Mouse (Mus musculus) layer of hippocampus, adult 2 months (tissue): Measurements from ENCODE around the gene Cfap157. TPM values are rescaled to one million over a fixed set of nuclear protein-coding genes. Genes with fewer than 3 reads are reported as not detected.

Experiments
- DNase-seq, 2 experiments: peaks; one replicate each; pipeline ENCODE4 v3.0.0; 2022; ENCODE audit warnings: low spot score in 2 of 2
- H3K27ac ChIP-seq: fragments of 200-600 bp; 2 replicates; pipeline ENCODE4 v1.8.1; 2022
- H3K4me3 ChIP-seq: fragments of 200-600 bp; 2 replicates; pipeline ENCODE4 v1.8.1; 2022; ENCODE audit warnings: mild to moderate bottlenecking
- CTCF ChIP-seq: fragments of 200-600 bp; conservative IDR thresholded peaks from 2 replicates; pipeline ENCODE4 v1.8.1; 2022; ENCODE audit warnings: antibody characterized with exemption, mild to moderate bottlenecking, moderate library complexity
- long read RNA-seq, 2 experiments: library from polyadenylated mRNA; stranded (forward); transcript quantifications; one replicate each; pipeline ENCODE4 v2.0.0; 2021; ENCODE audit warnings: borderline mapping rate in 2 of 2
- total RNA-seq, 2 experiments: library from RNA; stranded (reverse); gene quantifications; 2 replicates each; pipeline ENCODE4 v1.2.3; 2021

Cfap157 gene
- 1 to 10 TPM in 1 of 2 experiments, not detected in 1; 2.0 TPM for total RNA-seq
- long read RNA-seq, experiment 1, partial matches to known transcripts: 0 of 2 reads
- long read RNA-seq, experiment 1, other reads (novel, unspliced or antisense): 2 of 2 reads
- long read RNA-seq, experiment 2, partial matches to known transcripts: 0 of 1 reads
- long read RNA-seq, experiment 2, other reads (novel, unspliced or antisense): 1 of 1 reads

DNA sequence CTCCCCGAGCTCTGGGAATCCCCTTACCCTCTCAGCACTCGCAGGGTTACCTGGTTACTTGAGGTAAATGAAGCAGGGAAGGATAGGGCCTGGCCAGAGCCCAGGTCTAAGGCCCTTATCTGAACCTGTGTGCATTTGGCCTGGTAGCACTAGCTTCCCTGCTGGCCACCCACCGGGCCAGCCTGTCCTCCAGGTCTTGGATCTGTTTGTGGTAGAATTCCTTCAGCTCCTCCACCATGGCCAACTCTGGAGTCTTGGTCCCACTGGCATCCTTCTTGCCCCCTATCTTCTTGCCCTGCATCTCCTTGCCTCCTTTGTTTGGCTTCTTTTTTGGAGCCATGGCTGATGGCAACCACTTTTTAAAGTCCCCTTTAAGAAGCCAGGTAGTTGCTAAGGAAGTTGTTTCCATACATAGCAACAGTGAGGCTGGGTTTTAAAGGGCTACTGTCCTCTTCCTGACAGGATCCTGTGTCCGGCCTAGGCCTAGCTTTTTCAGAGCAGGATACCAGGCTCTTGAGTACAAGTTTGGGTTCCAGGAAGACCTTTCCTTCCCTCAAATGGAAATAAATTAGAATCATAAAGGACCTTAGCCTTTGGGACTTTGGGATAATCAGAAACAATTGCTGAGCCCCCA is at the start of gene Cfap157:
Cfap157 (minus strand) TSS at position 381 of the 634 bp plus-strand sequence.
- H3K4me3 ChIP-seq: no peak within 1 kb of the TSS
- no peak for DNase-seq
- H3K27ac ChIP-seq: no peak within 1 kb of the TSS
- no peak for TF ChIP-seq CTCF

DNA sequence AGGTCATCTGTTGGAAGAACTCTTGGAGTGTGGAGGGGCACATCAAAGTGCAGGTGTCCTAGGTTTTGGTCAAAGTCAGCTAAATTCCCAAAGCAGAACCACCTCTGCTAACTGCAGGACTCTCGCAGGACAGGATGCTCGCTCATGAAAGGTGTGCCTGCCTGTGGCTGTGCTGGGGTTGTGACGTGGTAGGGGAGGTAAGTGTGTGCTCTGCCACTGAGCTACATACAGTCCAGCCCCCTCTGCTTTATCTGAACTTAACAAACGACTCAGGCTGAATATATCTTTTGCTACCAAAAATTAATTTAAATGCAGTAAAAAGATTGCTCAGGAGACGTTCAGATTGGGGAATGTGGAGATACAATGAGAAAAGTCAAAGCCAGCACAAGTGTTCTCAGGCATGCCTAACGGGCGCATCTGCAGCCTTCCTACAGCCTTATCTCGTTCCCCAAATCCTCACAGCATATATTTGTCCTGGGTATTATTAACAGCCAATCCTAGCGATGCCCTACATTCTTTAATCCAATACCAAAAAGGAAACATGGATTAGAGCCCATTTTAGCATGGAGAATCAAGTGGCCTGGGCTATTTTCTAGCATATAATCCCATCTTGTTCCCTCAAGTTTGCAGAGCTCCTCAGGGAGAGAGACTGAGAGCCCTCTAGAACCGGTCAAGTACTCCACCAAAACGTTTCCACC is 44.9 kb upstream of the Cfap157 start:
- TF ChIP-seq CTCF: no peak
- Histone ChIP-seq H3K27ac (peak overlapping the region; percentile 53; the same call in 1 of the 2 replicates), H3K4me3 (no peak overlapping the region)
- DNase-seq: no peak

DNA sequence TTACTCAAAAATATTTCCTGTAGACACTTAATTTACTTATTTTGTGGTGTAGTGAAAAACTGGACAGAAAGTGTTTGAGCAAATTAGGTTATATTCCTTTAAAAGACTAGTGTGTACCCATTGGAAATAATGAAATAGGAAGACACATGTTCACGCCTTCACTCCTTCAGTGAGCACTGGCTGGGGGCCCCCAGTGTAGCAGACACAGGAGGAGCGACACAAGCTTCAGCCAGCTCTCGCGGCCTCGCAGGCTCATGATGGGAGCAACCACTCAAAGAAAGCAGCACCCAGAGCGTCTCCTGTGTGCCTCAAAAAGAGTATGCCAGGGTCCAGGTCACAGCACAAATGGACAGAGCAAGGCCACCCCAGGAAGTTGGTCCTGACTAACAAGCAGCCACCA is 41.6 kb upstream of the Cfap157 start:
- peak overlapping the region; percentile 61 for H3K27ac ChIP-seq
- no peak overlapping the region for H3K4me3 ChIP-seq
- DNase-seq: peak in 1 of 2 experiments; percentile 51
- no peak for TF ChIP-seq CTCF

DNA sequence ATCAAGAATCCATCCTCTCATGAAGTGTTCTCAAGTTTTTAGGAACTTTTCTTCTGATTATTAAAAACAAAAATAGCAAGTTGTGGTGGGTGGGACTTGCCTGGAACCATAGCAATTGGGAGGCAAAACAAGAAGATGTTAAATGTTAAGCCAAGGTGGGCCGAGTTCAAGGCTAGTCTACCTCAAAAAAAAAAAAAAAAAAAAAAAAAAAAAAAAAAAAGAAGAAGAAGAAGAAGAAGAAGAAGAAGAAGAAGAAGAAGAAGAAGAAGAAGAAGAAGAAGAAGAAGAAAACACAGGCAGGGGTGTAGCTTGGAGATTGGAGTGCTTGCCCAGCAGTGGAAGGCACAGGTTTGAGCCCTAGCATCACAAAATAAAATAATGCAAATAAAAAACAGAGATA is 40.5 kb upstream of the Cfap157 start:
- Histone ChIP-seq H3K4me3 (no peak overlapping the region), H3K27ac (no peak overlapping the region)
- no peak for TF ChIP-seq CTCF
- no peak for DNase-seq

DNA sequence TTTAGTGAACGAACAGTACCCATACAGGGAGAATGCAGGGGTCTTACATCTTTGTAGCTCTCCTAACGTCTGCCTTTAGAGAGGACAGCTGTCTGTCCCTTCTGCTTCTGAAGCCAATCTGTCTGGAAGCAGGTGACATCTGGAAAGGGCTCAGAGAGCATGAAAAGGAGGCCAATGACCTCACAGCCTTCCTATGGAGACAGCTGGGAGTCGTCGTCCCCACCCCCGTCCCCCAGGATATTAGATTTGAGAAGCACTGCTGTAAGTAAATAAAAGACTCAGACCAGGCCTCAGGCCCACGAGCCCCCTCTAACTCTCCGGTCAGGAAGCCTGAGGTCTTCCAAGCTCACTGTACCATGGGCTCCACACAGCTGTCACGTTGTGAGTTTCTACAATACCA is 40.0 kb upstream of the Cfap157 start:
- no peak overlapping the region for H3K4me3 ChIP-seq
- DNase-seq: no peak
- TF ChIP-seq CTCF: no peak
- H3K27ac ChIP-seq: peak overlapping the region; percentile 1; the same call in 1 of the 2 replicates

DNA sequence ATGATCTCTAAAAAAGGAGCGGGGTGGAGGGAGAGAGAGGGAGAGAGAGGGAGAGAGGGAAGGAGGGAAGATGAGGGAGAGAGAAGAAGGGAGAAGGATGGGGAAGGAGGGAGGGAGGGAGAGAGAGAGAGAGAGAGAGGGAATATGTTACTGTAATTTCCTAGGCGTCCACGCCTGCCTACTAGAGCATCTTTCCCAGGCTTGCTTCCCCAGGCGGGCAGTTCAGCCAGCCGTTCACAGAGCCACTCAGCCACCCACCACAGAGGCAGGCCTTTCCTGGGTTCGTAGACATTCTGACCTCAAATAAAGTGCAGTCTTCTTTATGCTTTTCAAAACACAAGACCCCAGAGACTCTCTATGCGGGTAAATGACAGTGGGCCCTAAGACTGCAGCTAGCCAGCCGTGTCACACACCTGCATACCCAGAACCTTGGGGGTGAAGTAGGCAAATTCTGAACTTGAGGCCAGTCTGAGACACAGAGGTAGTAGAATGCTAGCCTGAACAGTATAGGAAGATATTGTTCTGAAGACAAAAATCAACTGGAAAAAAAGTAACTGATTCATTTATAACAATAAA is 39.4 kb upstream of the Cfap157 start:
- peak overlapping the region; percentile 1; the same call in 1 of the 2 replicates for H3K27ac ChIP-seq

DNA sequence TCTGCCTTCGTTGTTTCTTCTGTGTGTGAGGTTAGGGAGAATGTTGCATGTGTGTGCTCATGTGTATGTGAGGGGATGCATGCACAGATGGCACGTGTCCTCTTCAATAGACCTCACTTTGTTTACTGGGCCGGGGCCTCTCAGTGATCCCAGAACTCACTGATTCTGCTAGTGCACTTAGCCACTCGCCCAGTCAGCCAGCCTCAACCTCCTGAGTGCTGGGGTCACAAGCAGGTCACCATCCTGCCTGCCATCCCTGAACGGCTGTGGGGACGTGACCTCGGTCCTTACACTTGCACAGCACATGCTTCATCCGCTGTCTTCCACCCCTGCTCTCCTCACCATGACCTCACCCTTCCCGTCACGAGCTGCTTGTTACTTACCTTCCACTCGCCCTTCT is 38.9 kb upstream of the Cfap157 start:
- no peak for DNase-seq
- H3K27ac ChIP-seq: peak overlapping the region; percentile 14; the same call in 1 of the 2 replicates
- TF ChIP-seq CTCF: no peak
- no peak overlapping the region for H3K4me3 ChIP-seq

More for the DNA sequence above, 39.4 kb upstream of the Cfap157 start:
- no peak for DNase-seq
- no peak overlapping the region for H3K4me3 ChIP-seq
- TF ChIP-seq CTCF: no peak

DNA sequence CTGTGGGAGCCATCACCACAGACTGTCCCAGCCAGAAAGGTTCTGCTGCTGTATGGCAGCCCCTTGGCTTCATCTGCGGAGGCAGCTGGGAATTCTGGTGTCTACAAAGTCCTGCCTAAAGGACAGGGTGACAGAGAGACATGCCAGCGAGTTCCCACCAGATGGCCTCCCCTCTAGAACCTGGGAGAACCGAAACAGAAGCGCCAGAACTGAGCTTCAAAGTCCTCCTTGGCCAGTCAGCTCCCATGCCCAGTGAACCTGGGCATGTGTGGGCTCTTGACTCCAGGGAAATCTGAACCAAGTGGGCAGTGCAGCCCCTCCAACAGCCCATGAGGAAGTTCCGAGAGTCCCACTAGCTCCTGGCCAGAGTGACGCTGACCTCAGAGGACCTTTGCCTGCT is 38.4 kb upstream of the Cfap157 start:
- Histone ChIP-seq H3K4me3 (no peak overlapping the region), H3K27ac (peak overlapping the region; percentile 14; the same call in 1 of the 2 replicates)
- TF ChIP-seq CTCF: no peak
- DNase-seq: no peak

DNA sequence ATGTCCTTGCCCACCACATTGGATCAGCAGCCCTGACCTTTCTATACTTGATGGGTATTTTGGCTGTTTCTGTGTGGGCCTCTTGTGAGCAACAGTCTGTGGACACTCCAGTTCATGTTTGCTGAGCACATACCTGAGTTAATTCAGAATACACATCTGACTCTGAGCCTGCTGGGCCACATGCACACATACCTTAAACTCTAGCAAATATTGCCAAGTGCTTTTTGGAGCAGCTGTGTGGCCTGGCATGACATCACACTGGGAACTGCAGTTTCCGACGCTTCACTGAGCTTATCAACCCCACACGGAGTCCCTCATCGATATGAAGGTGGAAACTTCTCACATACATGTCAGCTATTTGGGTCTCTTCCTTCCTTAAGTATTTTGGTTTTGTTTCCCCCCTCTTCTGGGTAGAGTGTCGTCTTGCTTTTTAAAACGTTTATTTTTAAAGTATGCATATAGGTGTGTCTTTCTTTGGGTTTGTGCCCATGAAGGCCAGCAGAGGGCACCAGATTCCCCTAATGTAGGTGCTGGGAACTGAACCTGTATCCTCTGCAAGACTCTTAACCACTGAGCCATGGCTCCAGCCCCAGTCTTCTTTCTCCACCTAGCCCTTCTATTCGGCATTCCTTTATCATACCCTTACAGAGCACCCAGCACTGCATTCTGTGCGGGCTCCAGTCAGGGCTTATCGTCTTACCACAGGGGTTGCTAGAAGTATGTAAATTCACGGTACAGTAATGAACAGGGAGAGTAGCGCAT is 37.0 kb upstream of the Cfap157 start:
- Histone ChIP-seq H3K4me3 (no peak overlapping the region), H3K27ac (no peak overlapping the region)
- no peak for DNase-seq
- TF ChIP-seq CTCF: peak; percentile 77

DNA sequence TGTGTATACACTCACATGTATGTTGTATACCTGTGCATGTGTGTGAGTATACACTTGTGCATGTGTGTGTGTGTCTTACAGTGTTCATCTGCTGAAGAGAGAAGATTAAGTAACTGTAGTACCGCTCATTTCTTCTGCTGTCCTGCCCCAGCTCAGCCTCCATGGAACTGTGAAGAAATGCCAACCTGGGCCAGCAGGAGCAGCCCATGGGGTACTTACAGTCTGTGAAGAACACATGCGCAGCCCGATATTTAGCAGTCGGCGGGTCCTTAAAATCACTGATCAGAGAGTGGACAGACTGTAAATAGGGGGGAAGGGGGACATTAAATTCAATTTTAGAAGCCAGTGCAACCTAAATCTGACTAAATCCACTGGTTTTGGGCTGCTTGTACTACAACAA is 34.0 kb upstream of the Cfap157 start:
- no peak for TF ChIP-seq CTCF
- Histone ChIP-seq H3K4me3 (no peak overlapping the region), H3K27ac (peak overlapping the region; percentile 80; the same call in 1 of the 2 replicates)

DNA sequence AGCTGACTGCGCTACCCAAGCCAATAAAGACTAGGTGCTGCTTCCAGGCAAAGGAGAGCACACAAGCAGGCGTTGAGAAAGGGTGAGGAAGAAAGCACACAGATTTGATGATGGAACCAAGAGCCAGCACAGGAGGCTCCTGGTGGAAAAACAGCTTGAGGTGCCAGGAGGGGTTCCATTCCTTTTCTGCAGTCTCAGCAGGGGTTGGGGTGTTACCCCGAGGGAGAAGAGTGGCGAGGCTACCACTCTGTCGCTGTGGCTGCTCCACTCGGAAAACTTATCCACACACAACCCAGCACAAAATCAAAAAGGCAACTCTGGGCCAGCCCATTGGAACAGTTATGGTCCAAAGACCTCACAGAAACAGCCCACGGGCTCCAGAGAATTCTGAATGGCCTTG is 33.4 kb upstream of the Cfap157 start:
- no peak for TF ChIP-seq CTCF
- H3K4me3 ChIP-seq: no peak overlapping the region
- H3K27ac ChIP-seq: peak overlapping the region; percentile 80
- DNase-seq: no peak

More for the DNA sequence above, 34.0 kb upstream of the Cfap157 start:
- DNase-seq: no peak

DNA sequence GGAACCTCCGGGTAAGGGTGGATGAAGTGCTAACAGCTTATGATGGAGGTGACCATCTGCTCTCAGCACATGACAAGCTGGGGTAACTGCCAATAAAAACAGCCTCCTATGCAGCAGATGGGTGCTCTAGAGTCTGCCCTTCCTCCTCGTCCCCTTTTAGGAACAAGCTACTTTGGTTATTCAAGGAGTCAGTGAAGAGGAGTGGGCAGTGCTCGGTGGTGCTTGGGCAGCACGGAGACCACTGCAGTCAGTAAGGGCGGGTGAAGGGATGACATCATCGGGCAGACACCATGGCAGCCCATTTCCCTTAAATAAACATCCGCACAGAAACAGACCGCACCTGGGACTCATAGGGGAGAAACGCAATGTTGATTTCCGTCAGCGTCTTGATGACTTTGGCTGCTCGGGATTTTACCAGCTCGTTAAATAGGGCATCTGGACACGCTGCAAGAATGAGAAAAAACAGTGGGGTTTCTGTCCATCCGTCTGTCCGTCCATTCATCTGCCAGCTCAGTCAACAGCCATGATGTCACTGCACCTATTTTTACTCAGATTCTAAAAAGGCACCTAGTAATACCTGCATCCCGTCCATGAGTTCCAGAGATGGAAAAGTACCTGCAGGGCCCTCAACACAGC is 32.8 kb upstream of the Cfap157 start:
- Histone ChIP-seq H3K4me3 (no peak overlapping the region), H3K27ac (peak overlapping the region; percentile 80)
- DNase-seq: peak; percentile 74 to 77
- no peak for TF ChIP-seq CTCF
